Mouse (Mus musculus) brain, embryonic 14.5 days (tissue): ENCODE measurements at regions not wholly inside any gene's neighbourhood (a gene's known extent, or its start where the extent isn't known, plus 50 kb on each side); places are given as distances from the start of the nearest gene placed in this dataset.

Experiments
- CTCF ChIP-seq: fragments of 200-500 bp; IDR thresholded peaks from 2 replicates; pipeline ENCODE4 v1.5.1; 2012; ENCODE audit warnings: inconsistent platforms, mild to moderate bottlenecking, moderate library complexity, borderline replicate concordance; ENCODE audit not compliant: insufficient read depth, insufficient read length; ENCODE audit errors: extremely low read depth
- POLR2A ChIP-seq: fragments of 200-500 bp; IDR thresholded peaks from 2 replicates; pipeline ENCODE4 v1.6.1; 2012; ENCODE audit warnings: mild to moderate bottlenecking, inconsistent platforms, borderline replicate concordance; ENCODE audit not compliant: poor library complexity, insufficient read depth, insufficient read length, severe bottlenecking; ENCODE audit errors: extremely low read depth

DNA sequence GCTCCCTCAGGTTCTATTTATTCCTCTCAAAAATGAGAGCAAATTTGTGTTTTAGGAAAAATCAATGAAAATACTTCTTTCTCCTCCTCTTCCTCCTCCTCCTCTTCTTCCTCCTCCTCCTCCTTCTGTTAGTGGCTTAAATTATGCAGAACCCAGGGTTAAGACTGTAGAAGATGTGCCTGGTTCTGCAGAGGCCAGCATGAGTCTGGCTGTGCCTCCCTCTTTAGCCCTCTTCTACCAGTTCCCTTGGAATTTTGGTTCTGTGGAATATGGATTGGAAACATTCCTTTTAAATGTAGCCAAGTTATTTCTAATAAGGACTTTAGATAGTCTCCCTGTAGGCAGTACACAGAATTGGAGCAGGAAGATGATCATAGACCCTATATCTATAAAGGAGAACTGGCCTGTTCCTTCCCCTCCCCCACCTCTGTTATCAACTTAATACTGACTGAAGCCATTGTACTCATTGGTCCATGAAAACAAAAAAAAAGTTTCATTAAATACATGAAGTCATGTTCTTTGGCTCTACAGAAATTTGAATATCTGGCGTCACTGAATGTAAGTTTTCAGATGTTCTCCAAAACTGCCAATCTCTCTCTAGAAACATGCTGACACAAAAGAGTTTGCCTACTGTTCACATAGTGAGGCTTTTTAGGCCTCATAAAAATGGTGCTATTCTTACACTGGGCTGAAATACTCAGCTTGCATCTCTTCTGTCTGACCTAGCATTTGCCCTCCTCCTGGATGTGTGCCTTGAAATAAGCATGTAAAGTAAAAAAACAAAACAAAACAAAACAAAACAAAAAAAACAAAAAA is 80.8 kb downstream of the Ednrb start:
- TF ChIP-seq CTCF = no peak
- TF ChIP-seq POLR2A = no peak
